Mouse (Mus musculus) forebrain, embryonic 14.5 days (tissue): ENCODE measurements around the gene Ric8a. TPM values are rescaled to one million over a fixed set of nuclear protein-coding genes. Genes with fewer than 3 reads are reported as not detected.

Source experiments
- ATAC-seq: fragments of 200-750 bp; cut with Nextera tagmentation; 2 replicates; pipeline ENCODE4 v1.8.0; 2017; ENCODE audit warnings: mild to moderate bottlenecking, moderate library complexity
- DNase-seq: peaks from one replicate; pipeline ENCODE4 v3.0.0-alpha.2; 2015; ENCODE audit warnings: low spot score
- H3K27ac ChIP-seq: fragments of 300-500 bp; sonication (generic); 2 replicates; pipeline ENCODE4 v1.5.1; 2014; ENCODE audit warnings: low read depth, mild to moderate bottlenecking, control low read depth, low read length, moderate library complexity
- H3K27me3 ChIP-seq: fragments of 300-500 bp; sonication (generic); replicated peaks from 2 replicates; pipeline ENCODE4 v1.6.1; 2014; ENCODE audit warnings: low read length, control low read depth, mixed read lengths; ENCODE audit not compliant: control insufficient read depth, insufficient read depth
- H3K36me3 ChIP-seq: fragments of 300-500 bp; sonication (generic); 2 replicates; pipeline ENCODE4 v1.6.1; 2014; ENCODE audit warnings: low read length, control low read depth; ENCODE audit not compliant: control insufficient read depth, insufficient read depth
- H3K4me1 ChIP-seq: fragments of 300-500 bp; sonication (generic); 2 replicates; pipeline ENCODE4 v1.6.1; 2014; ENCODE audit warnings: antibody characterized with exemption, low read length, control low read depth; ENCODE audit not compliant: control insufficient read depth, insufficient read depth
- H3K4me2 ChIP-seq: fragments of 300-500 bp; sonication (generic); 2 replicates; pipeline ENCODE4 v1.6.1; 2014; ENCODE audit warnings: mild to moderate bottlenecking, control low read depth, low read length
- H3K4me3 ChIP-seq: fragments of 300-500 bp; sonication (generic); 2 replicates; pipeline ENCODE4 v1.5.1; 2014; ENCODE audit warnings: low read depth, low read length, control low read depth
- H3K9ac ChIP-seq: fragments of 300-500 bp; sonication (generic); 2 replicates; pipeline ENCODE4 v1.6.1; 2014; ENCODE audit warnings: mild to moderate bottlenecking, low read length, control low read depth, moderate library complexity
- H3K9me3 ChIP-seq: fragments of 300-500 bp; sonication (generic); replicated peaks from 2 replicates; pipeline ENCODE4 v1.6.1; 2016; ENCODE audit warnings: low read length, control low read depth, mixed read lengths; ENCODE audit not compliant: control insufficient read depth
- WGBS: fragments of 180-500 bp; shearing (Covaris S2); extraction: QIAGEN DNeasy Blood & Tissue Kit; methylation state at CpG from one replicate; pipeline ENCODE4 v1.1.7; 2014; 5-methylcytosine and 5-hydroxymethylcytosine counted together
- polyA plus RNA-seq: library from polyadenylated mRNA; unstranded; fragments of >200 nt; fragmentation: Nextera tagmentation; extraction: Ambion mirVana; gene quantifications from 2 replicates; pipeline ENCODE4 v1.2.1, GENCODE M21; 2014

Ric8a gene
- polyA plus RNA-seq, 1 experiment from 2014 or later: 95.0 TPM

- DNase-seq: no peak
- peaks cover 4% of the 10 kb centered on the region; the same call in 1 of the 2 replicates for H3K4me1 ChIP-seq
- H3K36me3 ChIP-seq: no peaks in the 10 kb centered on the region
- H3K9me3 ChIP-seq: no peaks in the 10 kb centered on the region
- no peak overlapping the region for H3K4me3 ChIP-seq
- H3K27me3 ChIP-seq: no peaks in the 10 kb centered on the region
- no peak overlapping the region for H3K9ac ChIP-seq
- 51% methylated on average over 7 of the region's 7 CpGs for WGBS
- H3K27ac ChIP-seq: no peak overlapping the region
- ATAC-seq: no peak
- no peak overlapping the region for H3K4me2 ChIP-seq
These were observed 51.4 kb downstream of the Ric8a start for GRCm38 (mm10) chr7:140908181-140908580.

- peaks cover 4% of the 10 kb centered on the region; the same call in 1 of the 2 replicates for H3K4me1 ChIP-seq
- WGBS: under 1% methylated on average over 19 of the region's 19 CpGs
- H3K9ac ChIP-seq: peak overlapping the region; percentile 43; the same call in 1 of the 2 replicates
These were observed 51.9 kb downstream of the Ric8a start for GRCm38 (mm10) chr7:140908634-140909107.

DNA sequence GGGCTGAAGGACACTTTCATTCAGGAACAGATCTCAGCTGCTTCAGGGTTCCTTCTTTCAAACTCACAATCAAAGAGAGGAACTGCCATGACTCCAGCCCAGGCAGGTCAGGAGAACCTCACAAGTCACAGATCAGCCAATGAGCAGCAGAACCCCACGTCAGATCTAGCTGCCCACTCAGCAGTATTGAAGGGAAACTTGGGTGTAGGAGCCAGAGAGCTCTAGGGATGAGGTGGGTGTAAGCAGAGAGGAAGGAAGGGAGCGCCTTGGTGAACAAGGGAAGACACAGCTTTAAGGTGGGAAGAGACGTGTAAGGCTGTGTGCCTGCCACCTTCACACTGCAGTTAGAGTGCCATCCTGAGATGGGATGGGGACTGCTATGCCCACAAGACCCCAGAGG is 55.5 kb downstream of the Ric8a start:
- DNase-seq (no peak), ATAC-seq (no peak)
- H3K27ac ChIP-seq: no peak overlapping the region
- H3K9ac ChIP-seq: no peak overlapping the region
- no peak overlapping the region for H3K4me2 ChIP-seq
- H3K4me1 ChIP-seq: peaks cover 4% of the 10 kb centered on the region; the same call in 1 of the 2 replicates
- WGBS: 67% methylated on average over 3 of the region's 3 CpGs
- no peaks in the 10 kb centered on the region for H3K36me3 ChIP-seq
- no peaks in the 10 kb centered on the region for H3K9me3 ChIP-seq
- no peaks in the 10 kb centered on the region for H3K27me3 ChIP-seq
- no peak overlapping the region for H3K4me3 ChIP-seq

More at GRCm38 (mm10) chr7:140908634-140909107, 51.9 kb downstream of the Ric8a start:
- ATAC-seq (peak; percentile 63), DNase-seq (peak; percentile 83)
- no peaks in the 10 kb centered on the region for H3K9me3 ChIP-seq
- peak overlapping the region; percentile 30 for H3K4me3 ChIP-seq
- H3K27ac ChIP-seq: no peak overlapping the region
- no peaks in the 10 kb centered on the region for H3K36me3 ChIP-seq
- H3K4me2 ChIP-seq: peak overlapping the region; percentile 66
- no peaks in the 10 kb centered on the region for H3K27me3 ChIP-seq

- Histone ChIP-seq H3K36me3 (no peaks in the 10 kb centered on the region), H3K9me3 (no peaks in the 10 kb centered on the region), H3K4me2 (no peak overlapping the region), H3K4me1 (peaks cover 4% of the 10 kb centered on the region; the same call in 1 of the 2 replicates), H3K9ac (no peak overlapping the region), H3K4me3 (no peak overlapping the region), H3K27ac (no peak overlapping the region), H3K27me3 (no peaks in the 10 kb centered on the region)
- ATAC-seq (no peak), DNase-seq (no peak)
- WGBS: 71% methylated on average over 5 of the region's 5 CpGs
These were observed 56.2 kb downstream of the Ric8a start for GRCm38 (mm10) chr7:140912846-140913482.

Other genes starting within 250 kb of the Ric8a start
- gene Olfr61, start 228.0 kb upstream of the Ric8a start, polyA plus RNA-seq: not detected in 2 replicates
- gene Olfr53, start 210.5 kb upstream of the Ric8a start, polyA plus RNA-seq: not detected in 2 replicates
- not detected in 2 replicates for gene Olfr539, start 197.0 kb upstream of the Ric8a start, polyA plus RNA-seq
- gene Olfr45, start 175.0 kb upstream of the Ric8a start, polyA plus RNA-seq: not detected in 2 replicates
- not detected in 2 replicates for gene Olfr541, start 159.7 kb upstream of the Ric8a start, polyA plus RNA-seq
- gene Cyp2e1, start 93.2 kb upstream of the Ric8a start, polyA plus RNA-seq: not detected in 2 replicates
- gene Syce1, start 69.1 kb upstream of the Ric8a start, polyA plus RNA-seq: 0.23 and 0.45 TPM in 2 replicates
- gene Zfp941, start 34.8 kb upstream of the Ric8a start, polyA plus RNA-seq: 12.3 and 13.6 TPM in 2 replicates
- 0.41 TPM in 1 of 2 replicates, not detected in the other for gene Urah, start 21.9 kb upstream of the Ric8a start, polyA plus RNA-seq
- gene Scgb1c1, start 11.4 kb upstream of the Ric8a start, polyA plus RNA-seq: not detected in 2 replicates
- not detected in 2 replicates for gene Odf3, start 9.2 kb upstream of the Ric8a start, polyA plus RNA-seq
- gene Gm45785, start 626 bp upstream of the Ric8a start, polyA plus RNA-seq: not detected in 2 replicates
- 47.2 and 53.3 TPM in 2 replicates for gene Bet1l, start 620 bp downstream of the Ric8a start, polyA plus RNA-seq
- 262 and 286 TPM in 2 replicates for gene Psmd13, start 25.0 kb downstream of the Ric8a start, polyA plus RNA-seq
- gene Sirt3, start 25.4 kb downstream of the Ric8a start, polyA plus RNA-seq: 28.2 and 29.5 TPM in 2 replicates
- gene Cox8b, start 43.5 kb downstream of the Ric8a start, polyA plus RNA-seq: not detected in 2 replicates
- 0.37 and 0.73 TPM in 2 replicates for gene Nlrp6, start 63.9 kb downstream of the Ric8a start, polyA plus RNA-seq
- 8.8 TPM in 2 replicates for gene Pgghg, start 84.4 kb downstream of the Ric8a start, polyA plus RNA-seq
- not detected in 2 replicates for gene Ifitm5, start 93.3 kb downstream of the Ric8a start, polyA plus RNA-seq
- not detected in 2 replicates for gene Gm45717, start 99.0 kb downstream of the Ric8a start, polyA plus RNA-seq
- gene Ifitm2, start 99.0 kb downstream of the Ric8a start, polyA plus RNA-seq: 163 and 235 TPM in 2 replicates
- gene Ifitm1, start 110.3 kb downstream of the Ric8a start, polyA plus RNA-seq: 11.0 and 12.2 TPM in 2 replicates
- 24.7 and 29.7 TPM in 2 replicates for gene Ifitm3, start 153.8 kb downstream of the Ric8a start, polyA plus RNA-seq
- 0.27 and 0.37 TPM in 2 replicates for gene Ifitm6, start 161.0 kb downstream of the Ric8a start, polyA plus RNA-seq
- gene Gm17387, start 172.2 kb downstream of the Ric8a start, polyA plus RNA-seq: not detected in 2 replicates
- gene B4galnt4, start 204.1 kb downstream of the Ric8a start, polyA plus RNA-seq: 29.1 and 29.5 TPM in 2 replicates
- not detected in 2 replicates for gene Pkp3, start 221.3 kb downstream of the Ric8a start, polyA plus RNA-seq
- 2.4 and 2.5 TPM in 2 replicates for gene Sigirr, start 243.6 kb downstream of the Ric8a start, polyA plus RNA-seq